Comparison of ENCODE assay signal across 8 mouse cellular contexts in genomic region chr3:95312623-95313022, GRCm38 (mm10). TPM values are rescaled to one million over a fixed set of nuclear protein-coding genes. Genes with fewer than 3 reads are reported as not detected.
DNase-seq lines count a peak whose midpoint lies in the region; ATAC-seq and TF ChIP-seq lines count a peak whose summit lies in the region.

No protein-coding gene starts in this region.

- DNase-seq in urinary bladder, postnatal 36 days (ENCODE audit: low spot score in 2 of 2), result peak; percentile 60 to 69
- DNase-seq in urinary bladder, adult 2 months (ENCODE audit: low spot score), result no peak
- peak; percentile 63 for DNase-seq in adrenal gland, postnatal 25 days
- DNase-seq in liver, embryonic 14.5 days (ENCODE audit: low read depth in 3 of 3, low spot score in 3 of 3), result peak; percentile 57 to 74 (median 65)
- peak; percentile 40 for DNase-seq in stomach, postnatal 0 days (ENCODE audit: low spot score)
- no peak for DNase-seq in kidney, postnatal 4 days
- DNase-seq in hindbrain, postnatal 0 days (ENCODE audit: low spot score), result no peak
- DNase-seq in embryo, embryonic 10.5 days (ENCODE audit: low spot score), result no peak

- H3K9ac ChIP-seq in liver, embryonic 14.5 days (replicated peaks), result peak overlapping the region; percentile 97
- H3K9ac ChIP-seq in stomach, postnatal 0 days (ENCODE audit: low read length), result no peak overlapping the region
- H3K9ac ChIP-seq in hindbrain, postnatal 0 days (replicated peaks; ENCODE audit: low read length), result no peak overlapping the region

- no peaks in the 10 kb centered on the region for H3K27me3 ChIP-seq in liver, embryonic 14.5 days (ENCODE audit: control insufficient read depth, insufficient read depth, low read length)
- no peaks in the 10 kb centered on the region for H3K27me3 ChIP-seq in stomach, postnatal 0 days (ENCODE audit: control insufficient read depth, insufficient read depth, low read length)
- no peaks in the 10 kb centered on the region for H3K27me3 ChIP-seq in hindbrain, postnatal 0 days (ENCODE audit: insufficient read depth, low read length)

- no peaks in the 10 kb centered on the region for H3K9me3 ChIP-seq in liver, embryonic 14.5 days (ENCODE audit: control insufficient read depth, low read length)
- H3K9me3 ChIP-seq in stomach, postnatal 0 days (ENCODE audit: control insufficient read depth, low read length), result no peaks in the 10 kb centered on the region
- H3K9me3 ChIP-seq in hindbrain, postnatal 0 days (ENCODE audit: low read length), result no peaks in the 10 kb centered on the region

- peak overlapping the region; percentile 99 for H3K4me2 ChIP-seq in liver, embryonic 14.5 days (ENCODE audit: low read depth)
- H3K4me2 ChIP-seq in stomach, postnatal 0 days (replicated peaks; ENCODE audit: low read depth), result no peak overlapping the region
- H3K4me2 ChIP-seq in hindbrain, postnatal 0 days (ENCODE audit: low read depth, low read length), result no peak overlapping the region

- TF ChIP-seq EP300 in liver, embryonic 14.5 days (IDR thresholded peaks at IDR 0.05; ENCODE audit: low read depth), result peak; percentile 51; the same call in 1 of the 2 replicates
- TF ChIP-seq EP300 in stomach, postnatal 0 days (optimal IDR thresholded peaks at IDR 0.05), result no peak

- H3K4me1 ChIP-seq in liver, embryonic 14.5 days (replicated peaks; ENCODE audit: control insufficient read depth in 2 of 2, insufficient read depth in 2 of 2, low read length in 1 of 2), result peaks cover 42 to 48% of the 10 kb centered on the region in 2 experiments
- H3K4me1 ChIP-seq in stomach, postnatal 0 days (replicated peaks; ENCODE audit: control insufficient read depth, insufficient read depth), result peaks cover 9% of the 10 kb centered on the region; the same call in 1 of the 2 replicates
- H3K4me1 ChIP-seq in hindbrain, postnatal 0 days (ENCODE audit: insufficient read depth, low read length), result no peaks in the 10 kb centered on the region

- no peak for TF ChIP-seq CTCF in liver, embryonic 14.5 days (IDR thresholded peaks at IDR 0.05; ENCODE audit: low read depth)
- no peak for TF ChIP-seq CTCF in stomach, postnatal 0 days (IDR thresholded peaks at IDR 0.05; ENCODE audit: low read depth)
- no peak for TF ChIP-seq CTCF in hindbrain, postnatal 0 days (IDR thresholded peaks at IDR 0.05; ENCODE audit: low read depth)

- H3K36me3 ChIP-seq in liver, embryonic 14.5 days (replicated peaks; ENCODE audit: control insufficient read depth, insufficient read depth, low read depth), result no peaks in the 10 kb centered on the region
- H3K36me3 ChIP-seq in stomach, postnatal 0 days (ENCODE audit: control insufficient read depth, insufficient read depth, low read length), result no peaks in the 10 kb centered on the region
- H3K36me3 ChIP-seq in hindbrain, postnatal 0 days (ENCODE audit: insufficient read depth, low read length), result no peaks in the 10 kb centered on the region

- WGBS in liver, embryonic 14.5 days (ENCODE audit: insufficient replicate concordance), result 8% methylated on average over 6 of the region's 6 CpGs
- 54% methylated on average over 6 of the region's 6 CpGs for WGBS in stomach, postnatal 0 days
- WGBS in hindbrain, postnatal 0 days, result 86% methylated on average over 6 of the region's 6 CpGs

- peak; percentile 48 for ATAC-seq in liver, embryonic 14.5 days (ENCODE audit: insufficient read depth)
- no peak for ATAC-seq in stomach, postnatal 0 days (ENCODE audit: low FRiP score, low TSS enrichment)
- ATAC-seq in hindbrain, postnatal 0 days, result no peak

- peak overlapping the region; percentile 89 for H3K27ac ChIP-seq in liver, embryonic 14.5 days
- no peak overlapping the region for H3K27ac ChIP-seq in stomach, postnatal 0 days (replicated peaks)
- no peak overlapping the region for H3K27ac ChIP-seq in hindbrain, postnatal 0 days

- H3K4me3 ChIP-seq in liver, embryonic 14.5 days (ENCODE audit: insufficient read depth in 1 of 2, low read depth in 2 of 2, low read length in 2 of 2), result peak overlapping the region; percentile 35 to 80
- H3K4me3 ChIP-seq in stomach, postnatal 0 days (ENCODE audit: low read depth, low read length), result no peak overlapping the region
- no peak overlapping the region for H3K4me3 ChIP-seq in hindbrain, postnatal 0 days (ENCODE audit: low read length)

RNA-seq across cellular contexts. Expression of gene Cers2, which starts 2.0 kb away (rescaled TPM):
- 119 and 126 TPM in 2 replicates for polyA plus RNA-seq in urinary bladder, adult 2 months (2012; rRNA removed)
- 253 and 254 TPM in 2 replicates for total RNA-seq in adrenal gland, postnatal 25 days (2021)
- 55.1 and 63.8 TPM in 2 replicates for polyA plus RNA-seq in liver, embryonic 14.5 days (2012; rRNA removed)
- 80.2 and 88.2 TPM in 2 replicates for polyA plus RNA-seq in liver, embryonic 14.5 days (2014; fragmentation: Nextera tagmentation; extraction: Ambion mirVana)
- 75.0 and 80.3 TPM in 2 replicates for polyA plus RNA-seq in stomach, postnatal 0 days (2015; fragmentation: Nextera tagmentation; extraction: Ambion mirVana)
- 43.7 and 64.0 TPM in 2 replicates for total RNA-seq in hindbrain, postnatal 0 days (2014; rRNA removed)
- polyA plus RNA-seq in hindbrain, postnatal 0 days (2015; fragmentation: Nextera tagmentation; extraction: Ambion mirVana), result 87.4 and 90.5 TPM in 2 replicates

RNA-seq across cellular contexts. Expression of gene Anxa9, which starts 5.6 kb away (rescaled TPM):
- 6.5 and 7.6 TPM in 2 replicates for polyA plus RNA-seq in urinary bladder, adult 2 months (2012; rRNA removed)
- 1.2 and 1.3 TPM in 2 replicates for total RNA-seq in adrenal gland, postnatal 25 days (2021)
- 2.5 and 2.6 TPM in 2 replicates for polyA plus RNA-seq in liver, embryonic 14.5 days (2012; rRNA removed)
- 2.8 and 3.8 TPM in 2 replicates for polyA plus RNA-seq in liver, embryonic 14.5 days (2014; fragmentation: Nextera tagmentation; extraction: Ambion mirVana)
- polyA plus RNA-seq in stomach, postnatal 0 days (2015; fragmentation: Nextera tagmentation; extraction: Ambion mirVana), result 57.2 and 63.1 TPM in 2 replicates
- 0.31 TPM in 1 of 2 replicates, not detected in the other for total RNA-seq in hindbrain, postnatal 0 days (2014; rRNA removed)
- 0.28 and 0.48 TPM in 2 replicates for polyA plus RNA-seq in hindbrain, postnatal 0 days (2015; fragmentation: Nextera tagmentation; extraction: Ambion mirVana)

RNA-seq across cellular contexts. Expression of gene Prune1, which starts 30.7 kb away (rescaled TPM):
- 19.2 and 20.3 TPM in 2 replicates for polyA plus RNA-seq in urinary bladder, adult 2 months (2012; rRNA removed)
- 27.9 and 38.2 TPM in 2 replicates for total RNA-seq in adrenal gland, postnatal 25 days (2021)
- 8.0 TPM in 2 replicates for polyA plus RNA-seq in liver, embryonic 14.5 days (2012; rRNA removed)
- polyA plus RNA-seq in liver, embryonic 14.5 days (2014; fragmentation: Nextera tagmentation; extraction: Ambion mirVana), result 6.8 and 7.3 TPM in 2 replicates
- polyA plus RNA-seq in stomach, postnatal 0 days (2015; fragmentation: Nextera tagmentation; extraction: Ambion mirVana), result 10.1 and 11.7 TPM in 2 replicates
- 72.7 and 77.4 TPM in 2 replicates for total RNA-seq in hindbrain, postnatal 0 days (2014; rRNA removed)
- 56.6 and 60.4 TPM in 2 replicates for polyA plus RNA-seq in hindbrain, postnatal 0 days (2015; fragmentation: Nextera tagmentation; extraction: Ambion mirVana)

RNA-seq across cellular contexts. Expression of gene Mindy1, which starts 31.5 kb away (rescaled TPM):
- 69.7 and 79.9 TPM in 2 replicates for polyA plus RNA-seq in urinary bladder, adult 2 months (2012; rRNA removed)
- total RNA-seq in adrenal gland, postnatal 25 days (2021), result 164 and 181 TPM in 2 replicates
- polyA plus RNA-seq in liver, embryonic 14.5 days (2012; rRNA removed), result 13.2 and 13.6 TPM in 2 replicates
- 16.1 and 16.8 TPM in 2 replicates for polyA plus RNA-seq in liver, embryonic 14.5 days (2014; fragmentation: Nextera tagmentation; extraction: Ambion mirVana)
- 55.9 and 64.1 TPM in 2 replicates for polyA plus RNA-seq in stomach, postnatal 0 days (2015; fragmentation: Nextera tagmentation; extraction: Ambion mirVana)
- 31.1 and 31.8 TPM in 2 replicates for total RNA-seq in hindbrain, postnatal 0 days (2014; rRNA removed)
- 32.6 and 33.8 TPM in 2 replicates for polyA plus RNA-seq in hindbrain, postnatal 0 days (2015; fragmentation: Nextera tagmentation; extraction: Ambion mirVana)

RNA-seq across cellular contexts. Expression of gene Setdb1, which starts 44.4 kb away (rescaled TPM):
- polyA plus RNA-seq in urinary bladder, adult 2 months (2012; rRNA removed), result 22.9 and 24.7 TPM in 2 replicates
- 33.8 and 35.0 TPM in 2 replicates for total RNA-seq in adrenal gland, postnatal 25 days (2021)
- polyA plus RNA-seq in liver, embryonic 14.5 days (2012; rRNA removed), result 11.2 and 14.1 TPM in 2 replicates
- polyA plus RNA-seq in liver, embryonic 14.5 days (2014; fragmentation: Nextera tagmentation; extraction: Ambion mirVana), result 13.4 and 15.2 TPM in 2 replicates
- polyA plus RNA-seq in stomach, postnatal 0 days (2015; fragmentation: Nextera tagmentation; extraction: Ambion mirVana), result 8.6 and 9.2 TPM in 2 replicates
- total RNA-seq in hindbrain, postnatal 0 days (2014; rRNA removed), result 36.6 and 50.8 TPM in 2 replicates
- polyA plus RNA-seq in hindbrain, postnatal 0 days (2015; fragmentation: Nextera tagmentation; extraction: Ambion mirVana), result 26.4 and 26.5 TPM in 2 replicates

Comparison
In these comparisons a context has a peak if more than half of its experiments do, and no peak if none do; other contexts are left out.
1. DNase-seq: peak in urinary bladder, postnatal 36 days (2 of 2), adrenal gland, postnatal 25 days (single experiment), liver, embryonic 14.5 days (3 of 3) and stomach, postnatal 0 days (single experiment); none in urinary bladder, adult 2 months (single experiment), kidney, postnatal 4 days (0 of 2), hindbrain, postnatal 0 days (single experiment) and embryo, embryonic 10.5 days (single experiment).
2. H3K4me3 ChIP-seq: peak in liver, embryonic 14.5 days (2 of 2); none in stomach, postnatal 0 days (single experiment) and hindbrain, postnatal 0 days (single experiment).